Mouse (Mus musculus): ENCODE results near the gene Fam107a. TPM values are rescaled to one million over a fixed set of nuclear protein-coding genes. Genes with fewer than 3 reads are reported as not detected.
A peak's percentile ranks its signal among the peaks of the same experiment; 100 is the strongest.

Fam107a gene
- 0.03 and 0.06 TPM in 2 replicates for polyA plus RNA-seq (2012; rRNA removed)
- not detected in 2 replicates for polyA plus RNA-seq (2014; fragmentation: Nextera tagmentation; extraction: Ambion mirVana)

- Histone ChIP-seq H3K4me2 (ENCODE audit: low read depth) (peak within 1 kb of the TSS; percentile 22; the same call in 1 of the 2 replicates), H3K9me3 (ENCODE audit: control insufficient read depth, low read length) (no peaks in the 10 kb centered on the region), H3K27ac (no peak within 1 kb of the TSS), H3K4me3 (ENCODE audit: insufficient read depth in 1 of 2, low read depth in 2 of 2, low read length in 2 of 2) (no peak within 1 kb of the TSS), H3K36me3 (replicated peaks; ENCODE audit: control insufficient read depth, insufficient read depth, low read depth) (no peaks in the 10 kb centered on the region), H3K4me1 (replicated peaks; ENCODE audit: control insufficient read depth in 2 of 2, insufficient read depth in 2 of 2, low read length in 1 of 2) (no peaks in the 10 kb centered on the region), H3K27me3 (ENCODE audit: control insufficient read depth, insufficient read depth, low read length) (peaks cover 25% of the 10 kb centered on the region), H3K9ac (replicated peaks) (no peak within 1 kb of the TSS)
- no peak for DNase-seq (ENCODE audit: low read depth in 3 of 3, low spot score in 3 of 3)
- no peak for ATAC-seq (ENCODE audit: insufficient read depth)
- WGBS (ENCODE audit: insufficient replicate concordance), result 10% methylated on average over 41 of the region's 41 CpGs
- TF ChIP-seq EP300 (IDR thresholded peaks at IDR 0.05; ENCODE audit: low read depth) (no peak), CTCF (IDR thresholded peaks at IDR 0.05; ENCODE audit: low read depth) (no peak)
Observed at GRCm38 (mm10) chr14:8317194-8318097, at the start of gene Fam107a. Gene Fam107a, minus strand, starts transcription at chr14:8318023.

GRCm38 (mm10) chr14:8367121-8367520, 49.3 kb upstream of the Fam107a start:
- H3K9me3 ChIP-seq (ENCODE audit: control insufficient read depth, low read length), result no peaks in the 10 kb centered on the region
- TF ChIP-seq EP300 (IDR thresholded peaks at IDR 0.05; ENCODE audit: low read depth), result no peak
- no peak for TF ChIP-seq CTCF (IDR thresholded peaks at IDR 0.05; ENCODE audit: low read depth)
- WGBS (ENCODE audit: insufficient replicate concordance), result 3% methylated on average over 1 of the region's 1 CpGs
- H3K27ac ChIP-seq, result no peak overlapping the region
- no peaks in the 10 kb centered on the region for H3K27me3 ChIP-seq (ENCODE audit: control insufficient read depth, insufficient read depth, low read length)
- no peaks in the 10 kb centered on the region for H3K36me3 ChIP-seq (replicated peaks; ENCODE audit: control insufficient read depth, insufficient read depth, low read depth)
- ATAC-seq (ENCODE audit: insufficient read depth) (no peak), DNase-seq (ENCODE audit: low read depth in 3 of 3, low spot score in 3 of 3) (no peak)
- no peaks in the 10 kb centered on the region for H3K4me1 ChIP-seq (replicated peaks; ENCODE audit: control insufficient read depth in 2 of 2, insufficient read depth in 2 of 2, low read length in 1 of 2)
- H3K9ac ChIP-seq (replicated peaks), result no peak overlapping the region
- no peak overlapping the region for H3K4me2 ChIP-seq (ENCODE audit: low read depth)
- H3K4me3 ChIP-seq (ENCODE audit: insufficient read depth in 1 of 2, low read depth in 2 of 2, low read length in 2 of 2), result no peak overlapping the region

GRCm38 (mm10) chr14:8365833-8366232, 48.0 kb upstream of the Fam107a start:
- H3K9ac ChIP-seq (replicated peaks), result no peak overlapping the region

GRCm38 (mm10) chr14:8356836-8357235, 39.0 kb upstream of the Fam107a start:
- DNase-seq (ENCODE audit: low read depth in 3 of 3, low spot score in 3 of 3) (no peak), ATAC-seq (ENCODE audit: insufficient read depth) (no peak)
- H3K27ac ChIP-seq, result no peak overlapping the region
- H3K4me3 ChIP-seq (ENCODE audit: insufficient read depth in 1 of 2, low read depth in 2 of 2, low read length in 2 of 2), result no peak overlapping the region
- no peaks in the 10 kb centered on the region for H3K9me3 ChIP-seq (ENCODE audit: control insufficient read depth, low read length)
- H3K36me3 ChIP-seq (replicated peaks; ENCODE audit: control insufficient read depth, insufficient read depth, low read depth), result no peaks in the 10 kb centered on the region
- no peak overlapping the region for H3K4me2 ChIP-seq (ENCODE audit: low read depth)
- no peaks in the 10 kb centered on the region for H3K27me3 ChIP-seq (ENCODE audit: control insufficient read depth, insufficient read depth, low read length)
- peaks cover 0 to 5% of the 10 kb centered on the region in 2 experiments; a peak in 2 of 4 replicates for H3K4me1 ChIP-seq (replicated peaks; ENCODE audit: control insufficient read depth in 2 of 2, insufficient read depth in 2 of 2, low read length in 1 of 2)
- TF ChIP-seq EP300 (IDR thresholded peaks at IDR 0.05; ENCODE audit: low read depth) (no peak), CTCF (IDR thresholded peaks at IDR 0.05; ENCODE audit: low read depth) (no peak)
- no peak overlapping the region for H3K9ac ChIP-seq (replicated peaks)
- WGBS (ENCODE audit: insufficient replicate concordance), result 21% methylated on average over 9 of the region's 9 CpGs

More at GRCm38 (mm10) chr14:8365833-8366232, 48.0 kb upstream of the Fam107a start:
- Histone ChIP-seq H3K4me3 (ENCODE audit: insufficient read depth in 1 of 2, low read depth in 2 of 2, low read length in 2 of 2) (no peak overlapping the region), H3K4me1 (replicated peaks; ENCODE audit: control insufficient read depth in 2 of 2, insufficient read depth in 2 of 2, low read length in 1 of 2) (no peaks in the 10 kb centered on the region), H3K36me3 (replicated peaks; ENCODE audit: control insufficient read depth, insufficient read depth, low read depth) (no peaks in the 10 kb centered on the region), H3K27ac (no peak overlapping the region), H3K4me2 (ENCODE audit: low read depth) (no peak overlapping the region), H3K9me3 (ENCODE audit: control insufficient read depth, low read length) (no peaks in the 10 kb centered on the region), H3K27me3 (ENCODE audit: control insufficient read depth, insufficient read depth, low read length) (no peaks in the 10 kb centered on the region)
- WGBS (ENCODE audit: insufficient replicate concordance), result 53% methylated on average over 6 of the region's 6 CpGs
- no peak for ATAC-seq (ENCODE audit: insufficient read depth)
- TF ChIP-seq EP300 (IDR thresholded peaks at IDR 0.05; ENCODE audit: low read depth) (no peak), CTCF (IDR thresholded peaks at IDR 0.05; ENCODE audit: low read depth) (no peak)
- DNase-seq (ENCODE audit: low read depth in 3 of 3, low spot score in 3 of 3), result no peak

- Histone ChIP-seq H3K9me3 (ENCODE audit: control insufficient read depth, low read length) (no peaks in the 10 kb centered on the region), H3K27me3 (ENCODE audit: control insufficient read depth, insufficient read depth, low read length) (no peaks in the 10 kb centered on the region), H3K9ac (replicated peaks) (no peak overlapping the region), H3K4me1 (replicated peaks; ENCODE audit: control insufficient read depth in 2 of 2, insufficient read depth in 2 of 2, low read length in 1 of 2) (peaks cover 0 to 5% of the 10 kb centered on the region in 2 experiments; a peak in 2 of 4 replicates), H3K4me3 (ENCODE audit: insufficient read depth in 1 of 2, low read depth in 2 of 2, low read length in 2 of 2) (no peak overlapping the region), H3K4me2 (ENCODE audit: low read depth) (no peak overlapping the region), H3K36me3 (replicated peaks; ENCODE audit: control insufficient read depth, insufficient read depth, low read depth) (no peaks in the 10 kb centered on the region), H3K27ac (no peak overlapping the region)
- ATAC-seq (ENCODE audit: insufficient read depth) (no peak), DNase-seq (ENCODE audit: low read depth in 3 of 3, low spot score in 3 of 3) (peak; percentile 16 to 23 (median 20))
- WGBS (ENCODE audit: insufficient replicate concordance), result 25% methylated on average over 6 of the region's 6 CpGs
- TF ChIP-seq CTCF (IDR thresholded peaks at IDR 0.05; ENCODE audit: low read depth) (peak; percentile 92), EP300 (IDR thresholded peaks at IDR 0.05; ENCODE audit: low read depth) (no peak)
Observed at GRCm38 (mm10) chr14:8355999-8356501, 38.2 kb upstream of the Fam107a start.

Data from liver, embryonic 14.5 days (tissue).